Mouse (Mus musculus) forebrain, embryonic 15.5 days (tissue): ENCODE data around the gene Plcz1. TPM values are rescaled to one million over a fixed set of nuclear protein-coding genes. Genes with fewer than 3 reads are reported as not detected.
A peak's percentile ranks its signal among the peaks of the same experiment; 100 is the strongest.

Source experiments
- ATAC-seq: fragments of 200-750 bp; cut with Nextera tagmentation; replicated peaks from 2 replicates; pipeline ENCODE4 v1.8.0; 2017; ENCODE audit warnings: mild to moderate bottlenecking, moderate TSS enrichment, moderate library complexity
- H3K27ac ChIP-seq: fragments of 300-500 bp; sonication (generic); replicated peaks from 2 replicates; pipeline ENCODE4 v1.5.1; 2015; ENCODE audit warnings: mild to moderate bottlenecking, inconsistent platforms
- H3K27me3 ChIP-seq: fragments of 300-500 bp; sonication (generic); 2 replicates; pipeline ENCODE4 v1.6.1; 2015; ENCODE audit warnings: inconsistent platforms
- H3K36me3 ChIP-seq: fragments of 300-500 bp; sonication (generic); 2 replicates; pipeline ENCODE4 v1.6.1; 2015; ENCODE audit warnings: mild to moderate bottlenecking, inconsistent platforms
- H3K4me1 ChIP-seq: fragments of 300-500 bp; sonication (generic); 2 replicates; pipeline ENCODE4 v1.6.1; 2015; ENCODE audit warnings: inconsistent platforms
- H3K4me2 ChIP-seq: fragments of 300-500 bp; sonication (generic); replicated peaks from 2 replicates; pipeline ENCODE4 v1.6.1; 2015; ENCODE audit warnings: mild to moderate bottlenecking, inconsistent platforms
- H3K4me3 ChIP-seq: fragments of 300-500 bp; sonication (generic); 2 replicates; pipeline ENCODE4 v1.5.1; 2015; ENCODE audit warnings: mild to moderate bottlenecking, inconsistent platforms
- H3K9ac ChIP-seq: fragments of 300-500 bp; sonication (generic); replicated peaks from 2 replicates; pipeline ENCODE4 v1.6.1; 2015; ENCODE audit warnings: mild to moderate bottlenecking, inconsistent platforms
- H3K9me3 ChIP-seq: fragments of 300-500 bp; sonication (generic); 2 replicates; pipeline ENCODE4 v1.6.1; 2016; ENCODE audit warnings: inconsistent platforms
- WGBS: fragments of 180-500 bp; shearing (Covaris S2); methylation state at CpG from one replicate; pipeline ENCODE4 v1.1.7; 2015; ENCODE audit warnings: mixed read lengths; 5-methylcytosine and 5-hydroxymethylcytosine counted together
- polyA plus RNA-seq: library from polyadenylated mRNA; unstranded; fragments of >200 nt; fragmentation: Nextera tagmentation; extraction: Ambion mirVana; gene quantifications from 2 replicates; pipeline ENCODE4 v1.2.1, GENCODE M21; 2015

The Plcz1 gene
- 0.14 and 0.25 TPM in 2 replicates for polyA plus RNA-seq

DNA sequence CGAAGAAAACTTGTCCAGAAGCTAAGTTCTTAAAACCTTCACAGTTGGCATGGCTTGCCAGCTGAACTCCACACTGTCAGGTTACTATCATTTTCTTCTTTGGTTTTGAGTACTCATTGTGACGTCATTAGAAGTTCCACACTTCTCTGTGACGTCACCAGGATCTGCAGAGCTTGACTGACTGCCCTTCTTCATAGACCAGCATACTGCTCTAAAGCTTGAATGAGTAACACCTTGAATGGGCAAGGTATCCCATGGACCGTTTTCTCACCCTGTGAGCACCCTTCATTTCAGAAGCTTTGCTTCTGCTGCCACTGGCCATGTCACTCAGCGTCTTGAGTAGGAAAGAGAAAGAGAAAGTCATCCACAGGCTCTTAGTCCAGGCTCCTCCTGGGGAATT, at the start of gene Plcz1:
Plcz1 (minus strand) TSS at position 101 of the 400 bp plus-strand sequence.
- ATAC-seq: no peak
- 88% methylated on average over 5 of the region's 5 CpGs for WGBS
- Histone ChIP-seq H3K9me3 (no peaks in the 10 kb centered on the region), H3K4me2 (no peak within 1 kb of the TSS), H3K9ac (no peak within 1 kb of the TSS), H3K27ac (no peak within 1 kb of the TSS), H3K4me3 (no peak within 1 kb of the TSS), H3K27me3 (no peaks in the 10 kb centered on the region), H3K36me3 (no peaks in the 10 kb centered on the region), H3K4me1 (no peaks in the 10 kb centered on the region)

- Histone ChIP-seq H3K4me1 (no peaks in the 10 kb centered on the region), H3K36me3 (no peaks in the 10 kb centered on the region), H3K4me2 (no peak overlapping the region), H3K9ac (no peak overlapping the region), H3K27me3 (no peaks in the 10 kb centered on the region), H3K27ac (no peak overlapping the region), H3K9me3 (no peaks in the 10 kb centered on the region), H3K4me3 (no peak overlapping the region)
- WGBS: 87% methylated on average over 5 of the region's 5 CpGs
- no peak for ATAC-seq
Measured at GRCm38 (mm10) chr6:140089855-140090254, 48.6 kb upstream of the Plcz1 start.

DNA sequence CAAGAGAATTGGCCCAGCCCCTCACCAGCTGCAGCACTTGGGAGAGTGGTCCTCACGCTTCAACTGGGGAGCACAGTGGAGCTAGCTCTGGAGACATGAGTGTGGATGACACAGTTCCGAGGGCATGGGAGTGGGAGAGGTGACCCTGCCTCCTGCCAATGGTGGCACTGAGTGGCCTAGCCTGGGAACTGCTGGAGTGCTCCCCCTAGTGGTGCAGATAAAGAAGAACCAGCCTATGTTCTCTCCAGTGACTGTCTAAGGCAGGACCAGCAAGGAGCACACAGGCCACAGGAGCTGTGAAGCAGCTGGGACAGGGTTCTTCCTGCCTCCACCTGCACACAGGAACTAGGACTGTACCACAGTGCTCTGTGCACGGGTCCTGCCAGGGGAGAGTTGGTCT, 40.5 kb upstream of the Plcz1 start:
- H3K9me3 ChIP-seq: 0 out of 2 replicates have a peak, but pooled peaks cover 5% of the 10 kb centered on the region
- H3K27ac ChIP-seq: no peak overlapping the region
- no peak; the same call in 1 of the 2 replicates for ATAC-seq
- H3K4me2 ChIP-seq: no peak overlapping the region
- H3K4me3 ChIP-seq: no peak overlapping the region
- WGBS: 76% methylated on average over 3 of the region's 3 CpGs
- H3K4me1 ChIP-seq: no peaks in the 10 kb centered on the region
- no peaks in the 10 kb centered on the region for H3K36me3 ChIP-seq
- H3K27me3 ChIP-seq: no peaks in the 10 kb centered on the region
- H3K9ac ChIP-seq: no peak overlapping the region

- Histone ChIP-seq H3K4me1 (no peaks in the 10 kb centered on the region), H3K4me3 (no peak overlapping the region), H3K9me3 (0 out of 2 replicates have a peak, but pooled peaks cover 5% of the 10 kb centered on the region), H3K27ac (no peak overlapping the region), H3K4me2 (no peak overlapping the region), H3K36me3 (no peaks in the 10 kb centered on the region), H3K9ac (no peak overlapping the region), H3K27me3 (no peaks in the 10 kb centered on the region)
- WGBS: 91% methylated on average over 7 of the region's 7 CpGs
- ATAC-seq: no peak
Measured at GRCm38 (mm10) chr6:140080933-140081332, 39.7 kb upstream of the Plcz1 start.

DNA sequence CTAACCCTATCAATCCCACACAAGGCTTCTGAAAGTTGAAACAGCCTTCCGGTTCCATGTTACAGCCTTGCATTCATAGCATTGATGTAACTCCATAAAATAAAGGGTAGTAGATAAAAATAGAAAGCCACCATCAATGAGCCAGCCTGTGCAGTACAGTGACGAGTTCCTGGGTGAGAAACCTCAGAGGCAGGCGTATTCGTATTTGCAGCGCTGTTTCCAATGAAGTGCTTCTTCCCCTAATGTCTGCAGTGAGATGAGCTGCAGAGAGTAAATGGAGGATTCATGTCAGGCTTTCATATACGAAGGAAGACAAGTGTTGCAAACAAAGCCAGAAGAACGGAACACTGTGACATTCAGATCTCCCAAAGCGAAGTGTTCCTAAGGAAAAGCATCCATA, 27.9 kb upstream of the Plcz1 start:
- H3K4me3 ChIP-seq: no peak overlapping the region
- WGBS: 82% methylated on average over 8 of the region's 8 CpGs
- H3K27ac ChIP-seq: no peak overlapping the region
- H3K9ac ChIP-seq: no peak overlapping the region
- no peaks in the 10 kb centered on the region for H3K9me3 ChIP-seq
- H3K27me3 ChIP-seq: no peaks in the 10 kb centered on the region
- H3K4me2 ChIP-seq: no peak overlapping the region
- no peaks in the 10 kb centered on the region for H3K36me3 ChIP-seq
- ATAC-seq: no peak
- H3K4me1 ChIP-seq: no peaks in the 10 kb centered on the region

- H3K4me1 ChIP-seq: no peaks in the 10 kb centered on the region
- no peak overlapping the region for H3K4me3 ChIP-seq
- no peaks in the 10 kb centered on the region for H3K9me3 ChIP-seq
- no peak overlapping the region for H3K4me2 ChIP-seq
- no peak overlapping the region for H3K27ac ChIP-seq
- WGBS: 76% methylated on average over 5 of the region's 5 CpGs
- H3K9ac ChIP-seq: no peak overlapping the region
- H3K36me3 ChIP-seq: no peaks in the 10 kb centered on the region
- ATAC-seq: no peak
- no peaks in the 10 kb centered on the region for H3K27me3 ChIP-seq
Measured at GRCm38 (mm10) chr6:140054271-140054928, 13.1 kb upstream of the Plcz1 start.

- Histone ChIP-seq H3K4me3 (no peak overlapping the region), H3K27ac (no peak overlapping the region), H3K27me3 (no peaks in the 10 kb centered on the region), H3K4me1 (no peaks in the 10 kb centered on the region), H3K4me2 (no peak overlapping the region), H3K36me3 (no peaks in the 10 kb centered on the region), H3K9ac (no peak overlapping the region), H3K9me3 (no peaks in the 10 kb centered on the region)
- no peak for ATAC-seq
- 92% methylated on average over 5 of the region's 5 CpGs for WGBS
Measured at GRCm38 (mm10) chr6:140051476-140051875, 10.2 kb upstream of the Plcz1 start.

DNA sequence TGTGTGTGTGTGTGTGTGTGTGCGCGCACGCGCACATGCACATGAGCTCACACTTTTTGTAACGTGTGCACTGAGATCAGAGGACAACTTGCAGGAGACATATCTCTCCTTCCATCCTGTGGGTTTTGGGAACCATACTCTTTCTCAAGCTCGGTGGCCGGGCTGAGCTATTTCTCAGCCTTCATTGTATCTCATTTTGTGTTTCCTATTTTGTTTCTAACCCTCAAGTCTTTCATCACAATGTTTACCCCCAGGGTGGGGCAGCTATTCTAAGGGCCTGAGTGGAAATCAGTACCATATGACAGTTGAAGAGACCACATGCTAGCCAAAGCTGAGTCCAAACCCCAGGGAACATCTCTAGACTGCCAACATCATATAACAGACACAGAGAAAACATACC, 305 bp downstream of the Plcz1 start, which contains the start of gene Capza3:
Capza3 (plus strand) TSS at position 301 of the 400 bp plus-strand sequence.
- no peak for ATAC-seq
- H3K9ac ChIP-seq: no peak within 1 kb of the TSS
- WGBS: 92% methylated on average over 7 of the region's 7 CpGs
- H3K4me2 ChIP-seq: no peak within 1 kb of the TSS
- no peaks in the 10 kb centered on the region for H3K36me3 ChIP-seq
- H3K4me1 ChIP-seq: no peaks in the 10 kb centered on the region
- no peak within 1 kb of the TSS for H3K4me3 ChIP-seq
- no peaks in the 10 kb centered on the region for H3K27me3 ChIP-seq
- no peaks in the 10 kb centered on the region for H3K9me3 ChIP-seq
- no peak within 1 kb of the TSS for H3K27ac ChIP-seq

DNA sequence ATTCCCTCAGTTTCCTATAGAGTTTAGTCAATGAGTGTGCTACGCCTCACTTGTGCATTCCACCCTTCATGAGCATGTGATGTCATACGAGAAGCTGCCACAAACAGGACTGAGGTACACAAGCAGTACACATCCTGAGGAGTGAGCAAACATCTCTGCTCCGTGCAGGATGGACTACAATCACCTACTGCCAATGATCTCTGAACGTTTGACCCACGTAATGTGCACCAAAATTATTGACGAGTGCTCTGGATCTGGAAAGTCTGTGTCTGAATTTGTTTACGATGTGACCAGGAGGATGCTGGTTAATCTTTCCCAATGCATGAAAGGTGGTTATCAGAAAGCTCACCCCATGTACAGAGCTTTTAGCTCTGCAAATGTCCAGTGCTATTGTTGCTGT, 16.9 kb downstream of the Plcz1 start:
- no peaks in the 10 kb centered on the region for H3K4me1 ChIP-seq
- no peak overlapping the region for H3K4me2 ChIP-seq
- H3K9me3 ChIP-seq: no peaks in the 10 kb centered on the region
- H3K36me3 ChIP-seq: no peaks in the 10 kb centered on the region
- ATAC-seq: no peak
- H3K27ac ChIP-seq: no peak overlapping the region
- H3K4me3 ChIP-seq: no peak overlapping the region
- 90% methylated on average over 7 of the region's 7 CpGs for WGBS
- no peaks in the 10 kb centered on the region for H3K27me3 ChIP-seq
- H3K9ac ChIP-seq: no peak overlapping the region

- Histone ChIP-seq H3K4me1 (no peaks in the 10 kb centered on the region), H3K4me2 (no peak overlapping the region)
- WGBS: 85% methylated on average over 3 of the region's 3 CpGs
Measured at GRCm38 (mm10) chr6:140005181-140005580, 36.1 kb downstream of the Plcz1 start.

GRCm38 (mm10) chr6:139989597-139989996, 51.7 kb downstream of the Plcz1 start:
- WGBS: 90% methylated on average over 10 of the region's 10 CpGs
- Histone ChIP-seq H3K4me1 (peaks cover 9% of the 10 kb centered on the region), H3K36me3 (no peaks in the 10 kb centered on the region), H3K27ac (0 out of 2 replicates have a peak overlapping the region, but pooled peaks have one; percentile 18), H3K27me3 (no peaks in the 10 kb centered on the region), H3K4me2 (no peak overlapping the region), H3K9me3 (no peaks in the 10 kb centered on the region), H3K9ac (no peak overlapping the region), H3K4me3 (no peak overlapping the region)
- no peak for ATAC-seq

More at GRCm38 (mm10) chr6:140005181-140005580, 36.1 kb downstream of the Plcz1 start:
- Histone ChIP-seq H3K4me3 (no peak overlapping the region), H3K36me3 (no peaks in the 10 kb centered on the region), H3K27me3 (no peaks in the 10 kb centered on the region), H3K27ac (no peak overlapping the region), H3K9ac (no peak overlapping the region), H3K9me3 (no peaks in the 10 kb centered on the region)
- ATAC-seq: no peak

DNA sequence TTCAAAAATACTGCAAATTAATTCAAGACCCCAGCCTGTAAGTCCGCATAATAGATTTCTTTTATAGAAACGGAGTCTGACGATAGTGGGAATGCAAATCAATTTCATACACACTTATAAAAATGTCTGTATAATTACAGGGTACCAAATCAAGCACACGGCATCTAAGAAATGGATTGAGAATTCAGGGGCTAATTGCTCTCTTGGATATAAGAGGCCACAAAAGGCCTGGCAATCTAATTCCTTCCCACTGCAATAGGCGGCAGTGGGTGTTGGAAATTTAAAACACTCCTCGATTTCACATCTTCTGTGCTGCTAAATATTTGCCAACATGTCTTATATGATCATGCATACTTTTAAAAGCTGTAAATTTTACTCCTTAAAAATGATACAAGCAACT, 52.2 kb downstream of the Plcz1 start:
- Histone ChIP-seq H3K4me2 (no peak overlapping the region), H3K27ac (0 out of 2 replicates have a peak overlapping the region, but pooled peaks have one; percentile 18), H3K4me3 (no peak overlapping the region), H3K9me3 (no peaks in the 10 kb centered on the region), H3K4me1 (peaks cover 9% of the 10 kb centered on the region), H3K9ac (no peak overlapping the region), H3K36me3 (no peaks in the 10 kb centered on the region), H3K27me3 (no peaks in the 10 kb centered on the region)
- 48% methylated on average over 6 of the region's 6 CpGs for WGBS
- no peak for ATAC-seq

GRCm38 (mm10) chr6:139986564-139986963, 54.7 kb downstream of the Plcz1 start:
- Histone ChIP-seq H3K9ac (no peak overlapping the region), H3K27me3 (no peaks in the 10 kb centered on the region), H3K9me3 (no peaks in the 10 kb centered on the region), H3K36me3 (no peaks in the 10 kb centered on the region), H3K4me2 (no peak overlapping the region), H3K27ac (no peak overlapping the region), H3K4me1 (peaks cover 9% of the 10 kb centered on the region), H3K4me3 (no peak overlapping the region)
- 90% methylated on average over 2 of the region's 2 CpGs for WGBS
- ATAC-seq: no peak
